Mouse (Mus musculus) lung, postnatal 36 days (tissue): ENCODE measurements around the gene Gm14399.
"Not testable (repeated sequence)": the region's sequence is repeated elsewhere in the genome, so short reads cannot be mapped to it uniquely, and the experiment has no call there.

Source experiments
- DNase-seq: peaks from one replicate; pipeline ENCODE4 v3.0.0; 2022; ENCODE audit warnings: mixed read lengths

Gene Gm14399

DNA sequence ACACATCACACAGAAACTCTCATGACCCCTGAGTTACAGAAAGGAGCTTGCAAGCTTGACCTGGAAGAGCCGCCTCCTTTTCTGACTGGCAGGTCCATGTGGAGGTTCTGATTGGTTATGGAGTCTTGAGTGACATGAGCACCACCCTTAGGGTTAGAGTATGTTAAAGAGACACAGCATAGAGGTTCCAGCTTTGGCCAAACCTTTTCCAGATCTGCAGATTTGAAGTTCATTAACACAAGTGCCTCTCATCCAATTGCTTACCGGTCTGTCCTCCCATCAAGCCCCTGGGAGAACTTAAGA lies at the start of gene Gm14399:
Gene Gm14399 (minus strand): TSS at position 20 of the 303 bp plus-strand sequence.
- peak; percentile 25 for DNase-seq

DNA sequence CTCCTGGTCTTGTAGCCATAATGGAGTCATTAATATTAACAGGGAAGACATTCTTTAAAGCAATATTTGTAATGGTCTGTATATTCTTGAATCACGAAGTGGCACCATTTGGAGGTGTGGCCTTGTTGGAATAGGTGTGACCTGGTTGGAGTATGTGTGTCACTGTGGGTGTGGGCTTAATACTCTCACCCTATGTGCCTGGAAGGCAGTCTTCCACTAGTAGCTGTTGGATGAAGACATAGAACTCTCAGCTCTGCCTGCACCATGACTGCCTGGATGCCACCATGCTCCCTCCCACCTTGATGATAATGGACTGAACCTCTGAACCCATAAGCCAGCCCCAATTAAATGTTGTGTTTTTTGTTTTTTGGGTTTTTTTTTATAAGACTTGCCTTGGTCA lies 37.2 kb upstream of the Gm14399 start:
- not testable (repeated sequence) for DNase-seq

- no peak for DNase-seq
Measured at GRCm38 (mm10) chr2:175176312-175176711, 34.5 kb upstream of the Gm14399 start.

- peak; percentile 28 for DNase-seq
Measured at GRCm38 (mm10) chr2:175175401-175176180, 33.8 kb upstream of the Gm14399 start, which contains the start of gene Gm14443. Gm14443 (minus strand) TSS chr2:175175871.

DNA sequence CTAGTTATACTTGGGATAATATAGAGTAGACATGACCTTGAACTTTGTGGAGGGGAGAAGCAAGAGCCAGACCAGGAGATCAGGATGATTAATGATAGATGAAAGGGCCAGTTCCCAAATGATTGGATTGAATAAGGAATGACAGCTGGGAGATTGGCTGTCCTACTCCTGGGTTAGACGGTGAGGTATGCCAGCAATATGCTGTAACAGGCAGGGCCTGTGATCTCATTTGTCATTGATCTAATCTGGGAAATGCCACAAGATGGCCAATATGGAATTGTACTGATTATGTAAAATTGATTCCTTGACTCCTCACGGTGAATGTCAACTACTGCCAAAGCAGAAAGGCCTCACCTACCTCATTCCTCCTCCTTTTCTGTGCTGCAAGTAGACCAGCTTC lies 32.2 kb upstream of the Gm14399 start:
- not testable (repeated sequence) for DNase-seq

- DNase-seq, result not testable (repeated sequence)
Measured at GRCm38 (mm10) chr2:175172906-175173595, 31.2 kb upstream of the Gm14399 start.

DNA sequence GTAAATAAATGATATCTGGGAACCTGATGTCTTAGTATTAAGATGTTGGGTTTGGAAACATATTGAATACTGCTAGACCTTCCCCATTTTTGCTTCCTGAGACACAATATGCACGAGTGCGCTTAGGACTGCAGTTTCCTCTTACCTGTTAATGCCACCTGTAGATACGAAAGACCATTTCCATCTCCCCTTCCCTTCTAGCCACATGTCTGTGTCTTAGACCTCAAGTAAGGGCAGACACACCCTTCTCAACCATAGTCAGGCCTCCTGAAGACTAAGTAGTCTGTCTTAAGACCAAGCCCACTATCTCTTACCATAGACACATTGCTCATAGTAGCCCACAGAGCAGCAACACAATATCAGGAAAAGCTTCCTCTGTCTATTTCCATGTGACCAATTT lies 30.3 kb upstream of the Gm14399 start:
- no peak for DNase-seq

DNA sequence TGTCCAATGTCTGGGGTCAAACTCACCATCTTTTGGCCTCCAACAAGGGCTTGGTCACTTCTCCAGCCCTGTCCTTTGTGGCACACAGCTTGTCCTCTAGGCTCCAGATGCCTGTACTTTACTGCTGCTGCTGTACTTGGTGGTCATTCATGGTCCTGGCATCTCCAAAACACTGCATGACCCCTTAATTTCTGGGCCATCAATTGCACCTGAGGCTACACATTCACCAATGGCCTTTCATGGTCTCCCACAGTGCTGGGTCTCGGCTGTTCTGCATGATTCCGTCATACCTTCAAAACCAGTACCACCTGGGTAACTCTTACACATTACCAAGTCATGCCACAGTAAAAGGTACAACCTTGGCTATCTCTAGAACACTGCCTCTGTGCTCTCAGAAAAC lies 25.1 kb upstream of the Gm14399 start:
- not testable (repeated sequence) for DNase-seq

- not testable (repeated sequence) for DNase-seq
Measured at GRCm38 (mm10) chr2:175165110-175165509, 23.3 kb upstream of the Gm14399 start.

DNA sequence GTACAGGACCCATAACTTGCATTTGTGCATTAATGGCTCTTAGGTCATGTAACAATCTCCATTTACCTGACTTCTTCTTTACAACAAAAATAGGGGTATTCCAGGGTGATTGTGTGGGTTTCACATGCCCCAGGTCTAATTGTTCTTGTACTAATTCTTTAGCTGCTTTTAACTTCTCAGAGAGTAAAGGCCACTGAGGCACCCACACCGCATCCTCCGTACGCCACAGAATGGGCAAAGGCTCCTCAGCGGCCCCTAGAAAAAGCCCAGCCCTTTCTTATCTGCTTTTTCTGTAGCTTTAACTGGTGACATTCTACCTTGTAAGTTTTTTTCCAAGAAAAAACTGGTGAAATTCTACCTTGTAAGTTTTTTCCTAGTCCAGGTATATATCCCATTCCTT lies 19.6 kb upstream of the Gm14399 start:
- not testable (repeated sequence) for DNase-seq

DNA sequence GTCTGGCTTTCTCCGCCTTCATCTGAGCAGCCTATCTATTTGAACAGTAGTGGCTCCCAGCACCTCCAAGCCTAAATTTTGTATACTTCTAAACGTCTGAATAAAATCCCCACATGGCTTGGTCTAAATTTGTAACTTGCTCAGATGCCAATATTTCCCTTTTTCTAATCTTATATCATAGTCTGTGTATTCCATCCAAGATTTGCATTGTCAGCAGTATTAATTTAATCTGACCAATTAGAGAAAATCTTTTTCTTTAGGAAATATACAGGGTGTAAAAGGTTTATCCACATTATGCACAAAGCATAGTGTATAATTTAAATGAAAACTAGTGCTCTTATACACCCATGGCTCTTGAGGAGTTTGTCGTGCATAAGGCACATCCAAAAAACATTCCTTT lies 16.8 kb upstream of the Gm14399 start:
- no peak for DNase-seq

DNA sequence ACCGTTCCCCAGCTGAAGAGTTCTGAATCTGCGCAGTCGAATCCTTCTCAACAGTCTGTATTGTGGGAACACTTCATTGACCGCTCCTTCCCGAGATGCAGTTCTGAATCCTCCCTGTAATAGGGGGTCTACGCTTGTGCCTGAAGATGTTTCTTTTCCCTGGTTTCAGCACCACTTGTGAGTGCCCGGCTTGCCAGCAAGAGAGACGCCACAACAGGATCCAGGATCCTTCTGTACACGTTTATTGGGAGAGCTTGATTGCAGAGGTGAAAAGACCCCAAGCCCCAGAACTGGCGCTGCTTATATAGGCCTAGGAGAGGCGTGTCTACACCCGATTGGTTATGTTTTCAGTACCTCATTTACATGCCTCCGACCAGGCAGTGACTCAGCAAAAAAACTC lies 14.9 kb upstream of the Gm14399 start:
- DNase-seq, result no peak

- not testable (repeated sequence) for DNase-seq
Measured at GRCm38 (mm10) chr2:175141118-175141992, 457 bp downstream of the Gm14399 start.

DNA sequence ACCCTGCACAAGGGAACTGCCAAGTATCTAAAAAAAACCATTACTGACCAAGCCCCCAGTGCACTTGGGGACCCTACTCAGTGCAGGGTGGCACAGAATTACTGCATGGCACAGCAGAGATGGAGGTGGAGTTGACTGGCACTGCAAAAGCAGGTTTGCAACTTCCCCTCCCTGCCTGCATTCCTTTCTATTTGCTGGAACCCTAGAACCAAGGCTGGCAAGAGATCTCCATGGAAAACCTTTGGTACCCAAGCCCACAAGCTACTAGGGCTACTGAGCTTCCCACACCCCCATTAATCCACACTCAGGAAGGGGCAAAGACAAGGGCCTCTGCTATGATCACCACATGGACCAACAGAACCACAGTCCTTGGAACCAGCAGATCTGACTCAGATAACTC lies 1.2 kb downstream of the Gm14399 start:
- DNase-seq, result not testable (repeated sequence)
